Mouse (Mus musculus) embryonic facial prominence, embryonic 14.5 days (tissue): ENCODE measurements at regions not wholly inside any gene's neighbourhood (a gene's known extent, or its start where the extent isn't known, plus 50 kb on each side); places are given as distances from the start of the nearest gene placed in this dataset.
"Not testable (repeated sequence)": the region's sequence is repeated elsewhere in the genome, so short reads cannot be mapped to it uniquely, and the experiment has no call there.

ENCODE experiments used
- ATAC-seq: fragments of 200-750 bp; cut with Nextera tagmentation; 2 replicates; pipeline ENCODE4 v1.8.0; 2017; ENCODE audit warnings: low read depth, moderate number of reproducible peaks, moderate TSS enrichment
- DNase-seq: peaks from one replicate; pipeline ENCODE4 v3.0.0-alpha.2; 2015; ENCODE audit warnings: low spot score
- H3K27ac ChIP-seq: fragments of 300-500 bp; sonication (generic); replicated peaks from 2 replicates; pipeline ENCODE4 v1.5.1; 2014; ENCODE audit warnings: low read depth, mild to moderate bottlenecking, low read length, moderate library complexity
- H3K27me3 ChIP-seq: fragments of 300-500 bp; sonication (generic); replicated peaks from 2 replicates; pipeline ENCODE4 v1.6.1; 2014; ENCODE audit warnings: low read length; ENCODE audit not compliant: control insufficient read depth, insufficient read depth
- H3K36me3 ChIP-seq: fragments of 300-500 bp; sonication (generic); 2 replicates; pipeline ENCODE4 v1.6.1; 2014; ENCODE audit warnings: low read length, mixed read lengths; ENCODE audit not compliant: control insufficient read depth, insufficient read depth
- H3K4me1 ChIP-seq: fragments of 300-500 bp; sonication (generic); 2 replicates; pipeline ENCODE4 v1.6.1; 2014; ENCODE audit warnings: antibody characterized with exemption, low read length; ENCODE audit not compliant: control insufficient read depth, insufficient read depth
- H3K4me2 ChIP-seq: fragments of 300-500 bp; sonication (generic); 2 replicates; pipeline ENCODE4 v1.6.1; 2014; ENCODE audit warnings: low read depth, mild to moderate bottlenecking, low read length, moderate library complexity, mixed read lengths
- H3K4me3 ChIP-seq: fragments of 300-500 bp; sonication (generic); 2 replicates; pipeline ENCODE4 v1.5.1; 2014; ENCODE audit warnings: low read depth, mild to moderate bottlenecking, low read length
- H3K9ac ChIP-seq: fragments of 300-500 bp; sonication (generic); 2 replicates; pipeline ENCODE4 v1.6.1; 2014; ENCODE audit warnings: low read depth, mild to moderate bottlenecking, low read length, moderate library complexity, mixed read lengths
- H3K9me3 ChIP-seq: fragments of 300-500 bp; sonication (generic); 2 replicates; pipeline ENCODE4 v1.6.1; 2016; ENCODE audit warnings: low read length; ENCODE audit not compliant: control insufficient read depth
- WGBS: fragments of 180-500 bp; shearing (Covaris S2); extraction: QIAGEN DNeasy Blood & Tissue Kit; methylation state at CpG from one replicate; pipeline ENCODE4 v1.1.7; 2014; 5-methylcytosine and 5-hydroxymethylcytosine counted together

DNA sequence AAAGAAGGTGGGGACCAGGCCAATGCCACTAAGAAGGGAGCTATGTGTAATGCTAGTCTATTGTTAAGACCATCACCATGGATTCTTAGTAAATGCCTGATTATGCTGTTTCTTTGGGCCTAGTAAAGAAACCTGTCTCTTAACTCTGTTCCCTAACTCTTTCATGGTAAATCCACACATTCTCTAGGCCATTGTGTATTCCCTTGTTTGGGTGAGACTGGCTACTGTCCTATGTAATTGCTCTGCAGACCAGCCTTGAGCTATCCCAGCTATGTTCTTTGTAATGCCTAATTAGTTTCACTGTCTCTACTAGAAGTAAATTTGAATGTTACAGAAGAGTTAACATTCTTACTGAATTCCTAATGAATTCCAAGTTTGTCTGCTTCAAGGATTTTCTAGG is 186.9 kb upstream of the Gm10750 start:
- Histone ChIP-seq H3K9me3 (no peaks in the 10 kb centered on the region), H3K27me3 (no peaks in the 10 kb centered on the region), H3K9ac (no peak overlapping the region), H3K36me3 (no peaks in the 10 kb centered on the region), H3K27ac (no peak overlapping the region), H3K4me1 (no peaks in the 10 kb centered on the region), H3K4me2 (no peak overlapping the region), H3K4me3 (no peak overlapping the region)
- no peak for DNase-seq
- no peak for ATAC-seq

DNA sequence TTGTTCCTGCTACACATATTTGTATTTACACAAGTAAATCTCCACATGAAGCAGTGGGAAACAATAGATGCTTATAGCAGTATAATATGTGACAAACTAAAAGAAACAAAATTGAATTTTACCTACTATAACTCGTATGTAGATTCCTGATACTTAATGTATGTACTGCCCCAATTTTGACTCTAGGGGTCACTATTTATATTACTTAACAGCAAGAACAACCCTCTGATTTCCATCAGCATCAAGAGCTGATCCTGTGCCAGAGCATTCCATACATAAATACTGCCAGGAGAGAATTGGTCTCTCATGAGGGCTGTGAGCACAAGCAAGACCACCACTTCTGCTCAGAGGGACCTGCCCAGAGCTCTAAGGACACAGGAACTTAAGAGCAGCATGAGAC is 178.7 kb upstream of the Gm10750 start:
- no peak for DNase-seq
- Histone ChIP-seq H3K4me3 (no peak overlapping the region), H3K9me3 (no peaks in the 10 kb centered on the region), H3K4me1 (no peaks in the 10 kb centered on the region), H3K36me3 (no peaks in the 10 kb centered on the region), H3K27ac (no peak overlapping the region), H3K9ac (no peak overlapping the region), H3K27me3 (no peaks in the 10 kb centered on the region), H3K4me2 (no peak overlapping the region)
- 77% methylated on average over 1 of the region's 1 CpGs for WGBS
- no peak for ATAC-seq

DNA sequence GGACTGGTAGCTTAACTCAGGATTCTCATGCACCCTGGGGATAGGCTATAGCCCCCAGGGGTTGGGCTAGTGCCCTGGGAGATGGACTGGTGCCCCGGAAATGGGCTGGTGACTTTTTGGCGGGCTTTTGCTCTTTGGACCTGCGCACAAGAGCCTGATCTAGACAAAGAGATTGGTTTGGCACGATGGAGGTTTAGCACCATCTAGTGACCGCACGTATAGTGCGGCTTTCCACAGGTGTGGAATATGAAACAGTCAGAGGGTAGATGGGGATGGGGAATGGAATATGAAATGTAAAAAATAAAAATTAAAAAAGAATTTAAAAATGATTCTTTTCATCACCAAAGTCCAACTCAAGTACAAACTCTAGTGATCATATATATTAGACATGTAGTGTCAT is 141.4 kb upstream of the Gm10750 start:
- H3K9me3 ChIP-seq, H3K4me2 ChIP-seq, ATAC-seq, H3K4me1 ChIP-seq, H3K27me3 ChIP-seq, H3K36me3 ChIP-seq, H3K4me3 ChIP-seq, H3K27ac ChIP-seq, H3K9ac ChIP-seq: not testable (repeated sequence)
- 27% methylated on average over 7 of the region's 7 CpGs for WGBS
- peak; percentile 4 for DNase-seq

DNA sequence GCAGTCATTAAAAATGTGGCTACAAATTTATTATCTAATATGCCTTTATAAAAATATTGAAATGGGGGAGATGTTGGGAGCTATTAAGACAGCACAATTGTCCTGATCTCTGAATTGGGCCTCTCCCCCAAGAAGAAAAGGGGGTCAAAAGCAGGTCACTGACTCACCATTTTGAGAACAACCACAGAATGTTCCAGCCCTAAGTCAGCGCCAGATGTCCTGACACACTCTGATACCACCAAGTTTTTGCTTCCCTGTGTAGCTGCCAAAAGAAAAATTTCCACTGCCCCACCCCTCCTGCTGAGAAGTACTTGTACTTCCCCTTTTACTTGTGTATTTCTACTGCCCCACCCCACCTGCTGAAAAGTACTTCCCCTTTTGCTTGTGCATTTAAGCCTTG is 92.5 kb upstream of the Gm10750 start:
- not testable (repeated sequence) for H3K36me3 ChIP-seq

DNA sequence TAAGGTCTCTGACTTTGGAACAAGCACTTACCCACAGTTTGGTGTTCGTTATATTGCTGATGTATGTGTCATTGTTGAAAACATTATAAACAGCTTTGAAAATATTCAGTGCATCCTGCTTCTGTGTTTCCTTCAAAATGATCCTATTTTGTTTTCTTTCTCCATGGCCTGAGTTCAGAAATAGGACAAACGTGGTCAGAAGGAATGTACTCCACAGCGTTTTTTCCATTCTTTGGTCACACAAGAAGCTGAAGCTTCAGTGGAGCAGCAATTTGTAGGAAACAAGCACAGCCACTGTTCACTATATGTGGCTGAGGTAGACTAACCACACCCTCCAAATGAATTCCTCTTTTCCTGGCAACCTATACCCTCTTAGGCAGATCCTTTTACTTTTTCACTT is 75.1 kb upstream of the Gm10750 start:
- Histone ChIP-seq H3K9ac (no peak overlapping the region), H3K4me2 (no peak overlapping the region), H3K4me3 (no peak overlapping the region), H3K36me3 (no peaks in the 10 kb centered on the region), H3K9me3 (no peaks in the 10 kb centered on the region), H3K27ac (no peak overlapping the region), H3K27me3 (no peaks in the 10 kb centered on the region), H3K4me1 (no peaks in the 10 kb centered on the region)
- WGBS, result 49% methylated on average over 3 of the region's 3 CpGs
- DNase-seq (no peak), ATAC-seq (no peak)

More for the DNA sequence above, 92.5 kb upstream of the Gm10750 start:
- not testable (repeated sequence) for H3K4me3 ChIP-seq, DNase-seq, H3K9me3 ChIP-seq, ATAC-seq, H3K27me3 ChIP-seq, H3K4me2 ChIP-seq, H3K4me1 ChIP-seq, H3K9ac ChIP-seq, H3K27ac ChIP-seq
- WGBS, result 100% methylated on average over 1 of the region's 1 CpGs
